Mouse (Mus musculus): ENCODE results near the gene Zfp771. TPM values are rescaled to one million over a fixed set of nuclear protein-coding genes. Genes with fewer than 3 reads are reported as not detected.

Zfp771 gene
- polyA plus RNA-seq (2012; rRNA removed), result 290 and 471 TPM in 2 replicates

DNA sequence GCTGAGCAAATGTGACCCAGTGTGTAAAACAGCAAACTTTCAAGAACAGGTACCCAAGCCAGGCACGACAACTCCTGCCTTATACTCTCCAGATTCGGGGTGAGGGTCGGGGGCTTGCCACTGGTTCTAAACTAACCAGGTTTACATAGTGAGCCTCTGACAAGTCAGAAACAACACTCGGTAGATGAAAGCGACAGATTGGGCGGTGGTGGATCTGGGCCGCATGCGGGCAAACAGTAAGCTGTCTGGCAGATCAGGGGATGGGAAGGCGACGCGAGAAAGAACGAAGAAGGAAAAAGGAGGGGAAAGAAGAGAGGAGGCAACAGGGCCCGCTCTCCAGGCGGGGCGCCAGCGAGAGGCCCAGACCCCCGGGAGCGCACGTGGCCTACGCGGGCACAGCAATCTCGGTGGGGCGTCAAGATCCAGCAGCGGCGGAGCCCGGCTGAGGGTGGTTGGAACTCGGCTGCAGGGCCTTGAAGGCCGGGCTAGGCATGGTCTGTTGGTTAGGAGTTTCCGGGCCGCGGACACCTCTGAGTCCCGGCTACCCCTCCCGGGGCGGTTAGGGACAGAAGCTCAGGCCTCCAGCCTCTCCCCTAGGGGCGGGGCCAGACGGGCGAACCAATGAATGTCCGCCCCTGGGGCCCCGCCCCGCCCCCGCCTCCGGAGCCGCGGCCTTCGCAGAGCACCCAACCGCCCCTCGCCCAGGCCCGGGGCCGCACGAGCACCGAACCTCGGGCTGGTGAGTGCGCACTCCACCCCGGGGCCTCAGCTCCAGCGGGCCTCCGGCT is at the start of gene Zfp771:
Gene Zfp771, plus strand, starts transcription at position 405 of the 788 bp plus-strand sequence.

DNA sequence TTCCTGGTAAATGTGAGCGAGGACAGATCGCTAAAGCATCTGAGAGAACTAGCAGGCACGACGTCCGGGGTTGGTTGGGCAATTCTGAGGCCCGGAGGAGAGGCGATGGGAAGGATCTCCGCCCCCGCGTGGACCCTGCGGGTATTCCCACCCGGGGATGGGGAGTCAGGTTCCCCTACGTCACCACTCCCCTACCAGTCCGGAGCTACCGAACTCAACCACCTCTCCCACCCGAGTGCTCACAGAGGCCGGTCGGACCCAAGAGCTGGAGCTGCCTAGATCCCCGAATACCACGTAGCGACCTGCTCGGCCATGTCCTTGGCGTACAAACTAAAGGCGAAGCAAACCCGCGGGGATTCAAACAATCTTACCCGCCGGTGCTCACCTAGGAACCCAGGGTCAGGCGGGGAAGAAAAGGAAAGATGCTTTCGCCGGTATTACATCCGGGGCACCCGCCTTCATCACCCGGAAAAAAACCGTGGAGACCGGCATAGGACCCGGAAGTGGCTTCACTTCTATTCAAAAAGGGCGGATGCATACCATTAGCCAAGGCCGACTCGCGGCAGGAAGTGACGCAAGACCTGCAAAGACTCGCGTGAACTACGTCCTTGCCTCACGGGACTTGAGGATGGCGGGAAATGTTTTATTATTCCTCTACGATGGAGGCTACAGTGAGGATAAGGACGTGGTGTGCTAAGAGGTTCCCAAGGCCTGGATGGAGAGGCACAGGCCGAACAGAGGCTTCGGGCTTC is 48.4 kb upstream of the Zfp771 start, which contains the start of gene Cd2bp2:
Gene Cd2bp2, minus strand, starts transcription at position 507 of the 752 bp plus-strand sequence.

DNA sequence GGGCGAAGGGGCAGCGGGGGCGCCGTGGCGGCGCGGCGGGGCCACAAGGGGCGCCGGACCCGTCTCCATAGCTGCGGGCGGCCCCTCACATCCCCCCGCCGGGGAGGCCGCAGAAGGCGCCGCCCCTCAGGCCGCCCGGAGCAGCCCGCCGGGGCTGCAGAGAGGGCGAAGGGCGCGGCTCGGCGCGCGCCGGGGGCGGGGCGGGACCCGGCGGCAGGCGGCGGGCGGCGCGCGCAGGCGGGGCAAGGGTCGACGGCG is 35.9 kb upstream of the Zfp771 start, which contains the start of gene Tbc1d10b:
Gene Tbc1d10b, minus strand, starts transcription at position 174 of the 258 bp plus-strand sequence.

DNA sequence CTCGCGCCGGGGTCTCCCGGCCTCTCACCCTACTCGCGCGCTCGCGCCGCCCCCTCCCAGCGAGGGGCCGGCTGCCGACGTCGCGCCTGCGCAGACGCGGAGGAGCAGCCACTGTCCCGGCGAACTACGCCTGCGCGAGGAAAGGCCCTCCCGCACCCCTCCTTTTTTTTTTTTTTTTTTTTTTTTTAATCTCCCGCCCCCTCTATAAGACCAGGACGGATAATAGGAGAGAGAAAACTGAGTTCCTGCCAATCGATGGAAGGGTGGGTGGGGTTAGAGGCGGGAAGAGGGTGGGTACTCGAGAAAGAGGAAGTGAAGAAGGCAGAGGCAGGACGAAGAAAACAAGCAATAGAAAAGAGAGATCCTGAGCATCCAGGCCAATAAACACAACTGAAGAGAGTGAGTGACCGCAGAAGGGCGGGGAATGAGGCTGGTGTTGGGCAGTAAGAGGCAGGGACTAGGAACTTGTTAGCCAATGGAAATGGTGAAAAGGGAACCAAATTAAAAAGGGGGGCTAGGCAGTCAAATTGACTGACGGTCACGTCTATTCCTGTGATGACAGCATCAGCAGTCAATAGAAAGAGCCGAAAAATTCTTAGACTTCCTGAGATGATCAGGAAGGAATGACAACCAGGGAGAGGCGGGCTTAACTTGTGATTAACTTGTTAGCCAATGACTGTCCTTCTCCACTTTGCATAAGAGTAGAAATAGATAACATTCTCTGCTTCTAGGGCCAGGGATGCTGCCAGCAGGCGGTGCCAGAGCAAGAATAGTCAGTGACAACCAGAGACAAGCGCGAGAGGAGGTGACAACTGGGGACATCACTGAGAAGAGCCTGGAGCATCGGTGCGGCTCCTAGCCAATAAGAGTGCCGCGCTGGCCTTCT is 35.3 kb upstream of the Zfp771 start, which contains the start of gene Mylpf:
Gene Mylpf, plus strand, starts transcription at position 338 of the 886 bp plus-strand sequence.

DNA sequence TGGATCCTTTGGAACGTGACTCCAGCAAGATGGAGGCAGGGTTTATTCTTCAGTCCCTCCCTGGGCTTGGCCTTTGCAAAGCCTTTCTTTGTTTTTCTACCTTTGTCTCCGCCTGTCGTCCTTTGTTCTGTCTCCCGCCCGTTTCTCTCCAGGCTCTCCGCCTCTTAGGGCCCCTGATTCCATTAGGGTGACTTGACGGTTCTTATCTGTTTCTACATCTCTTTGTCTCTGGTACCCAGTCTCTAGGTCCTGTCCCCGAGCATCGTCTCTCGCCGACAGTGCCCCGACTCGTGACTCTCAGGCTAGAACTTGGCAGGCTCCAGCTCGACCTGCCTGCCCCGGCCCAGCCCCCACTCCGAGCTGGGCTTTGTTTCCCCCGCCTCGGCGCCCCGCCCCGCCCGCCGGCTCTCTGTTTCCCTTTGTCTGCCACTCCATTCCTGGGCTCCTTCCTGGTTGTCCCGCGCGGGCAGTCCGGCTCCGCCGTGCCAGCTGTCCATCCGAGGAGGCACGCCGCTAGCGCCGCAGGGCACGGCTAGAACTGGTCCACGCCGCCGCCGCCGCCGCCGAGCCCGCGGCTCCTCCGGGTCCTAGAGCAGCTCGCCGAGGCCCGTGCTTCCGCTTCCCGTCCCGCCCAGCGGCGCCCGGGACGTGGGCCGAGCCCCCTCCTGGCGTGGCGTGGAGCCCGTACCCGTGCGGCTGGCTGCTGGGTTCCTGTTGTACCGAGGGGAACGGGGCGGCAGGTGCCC is 11.3 kb upstream of the Zfp771 start, which contains the start of the genes Zfp553 and Sept1:
Gene Zfp553, plus strand, starts transcription at position 440 of the 746 bp plus-strand sequence.
Gene Sept1, minus strand, starts transcription at position 509 of the 746 bp plus-strand sequence.

DNA sequence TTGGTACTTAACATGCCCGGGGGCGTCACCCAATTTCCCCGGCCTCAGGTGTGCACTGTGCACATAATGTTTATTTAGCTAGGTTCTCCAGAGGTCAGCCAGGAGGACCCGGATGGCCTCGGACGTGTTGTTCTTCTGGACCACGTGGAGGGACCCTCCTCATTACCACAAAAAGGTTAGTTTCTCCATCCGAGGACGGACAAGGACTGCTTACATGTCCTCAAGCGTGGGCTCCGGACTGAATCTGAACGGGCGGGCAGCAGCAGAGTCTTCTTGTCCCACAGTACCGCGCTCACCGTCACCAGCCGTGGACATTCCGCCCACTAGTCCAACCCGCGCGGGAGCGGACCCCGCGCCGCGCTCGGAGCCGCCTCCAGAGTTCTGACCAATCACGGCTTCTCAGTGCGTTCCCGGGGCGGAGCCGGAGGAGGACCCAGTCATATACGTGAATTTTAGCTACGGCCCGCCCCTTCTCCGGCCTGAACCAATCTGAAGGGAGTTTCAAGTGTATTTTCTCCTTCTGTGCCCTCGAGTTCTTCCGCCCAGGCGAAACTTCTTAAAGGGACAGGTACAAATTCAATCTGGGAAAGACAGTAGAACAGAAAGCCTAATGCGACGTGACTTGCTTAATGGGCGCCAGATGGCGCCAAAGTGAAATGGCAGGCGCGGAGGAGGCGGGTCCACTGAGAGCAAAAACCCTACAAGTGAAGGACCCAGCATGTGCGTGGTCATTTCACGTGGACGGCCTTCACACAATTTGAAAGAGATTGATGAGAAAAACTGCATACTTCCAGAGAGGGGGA is 16.4 kb downstream of the Zfp771 start, which contains the start of gene Dctpp1:
Gene Dctpp1, minus strand, starts transcription at position 401 of the 803 bp plus-strand sequence.

DNA sequence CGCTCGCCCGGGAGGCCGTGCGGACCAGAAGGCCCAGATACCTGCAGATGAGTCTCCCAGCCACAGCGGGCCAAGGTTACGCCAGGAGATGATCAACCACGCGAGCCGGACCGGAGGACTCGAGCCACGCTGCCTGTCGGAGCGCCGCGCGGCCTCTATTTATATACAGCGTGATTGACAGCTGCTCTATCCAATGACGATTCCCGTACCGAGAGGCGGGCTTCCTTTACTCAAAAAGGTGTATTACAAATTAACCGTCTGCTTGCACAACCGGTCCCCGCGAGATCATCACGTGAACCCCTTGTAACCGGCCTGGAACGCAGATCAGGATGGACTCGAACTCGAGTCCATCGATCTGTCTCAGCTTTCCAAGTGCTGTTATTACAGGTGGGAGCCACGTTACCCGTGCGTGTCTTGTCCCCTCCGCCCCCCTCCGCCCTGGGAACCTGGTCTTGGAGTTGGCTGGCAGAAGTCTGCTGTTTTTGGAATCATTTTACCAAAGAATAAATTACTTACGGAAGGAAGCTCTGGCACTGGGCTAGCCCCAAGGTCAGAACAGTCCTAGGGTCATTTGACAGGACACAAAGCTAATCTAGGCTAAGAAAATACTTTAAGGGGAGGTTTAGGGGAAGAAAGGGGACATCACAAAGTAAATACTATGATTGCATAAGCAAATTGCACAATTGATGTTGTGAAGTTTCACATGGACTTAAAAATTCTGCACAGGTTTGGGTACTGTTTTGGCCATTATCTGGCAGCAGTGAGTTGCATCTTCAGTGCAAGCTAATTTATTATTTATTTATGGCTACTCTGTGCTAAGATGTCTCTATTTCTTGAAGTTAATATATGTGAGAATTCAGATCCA is 30.1 kb downstream of the Zfp771 start, which contains the start of gene Sephs2:
Gene Sephs2, minus strand, starts transcription at position 131 of the 865 bp plus-strand sequence.

DNA sequence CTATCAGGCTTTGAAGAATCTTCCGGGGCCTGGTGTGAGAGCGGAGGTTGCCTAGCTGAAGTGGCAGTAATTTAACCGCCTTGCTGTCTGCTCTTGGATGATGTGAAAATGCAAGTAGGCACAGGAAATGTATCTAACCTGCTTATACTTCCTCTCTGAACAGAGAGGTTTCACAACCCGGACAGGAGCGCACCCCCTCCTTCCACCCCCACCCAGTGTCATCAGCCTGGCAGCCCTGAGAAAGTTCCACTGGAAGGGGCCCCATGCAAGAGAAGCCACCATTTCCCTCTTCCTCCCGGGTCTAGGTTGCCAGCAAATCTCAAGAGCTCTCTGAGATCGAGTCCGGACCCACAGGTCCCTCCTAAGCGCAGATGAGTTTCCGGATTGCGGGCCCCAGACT is 52.0 kb downstream of the Zfp771 start, which contains the start of gene Itgal:
Gene Itgal, plus strand, starts transcription at position 163 of the 400 bp plus-strand sequence.

Other genes with a start within 250 kb of the Zfp771 start
- gene Mvp, start 229.7 kb upstream of the Zfp771 start, polyA plus RNA-seq (2012; rRNA removed), result 82.1 and 99.8 TPM in 2 replicates
- 2.2 and 4.7 TPM in 2 replicates for gene Pagr1b, start 227.8 kb upstream of the Zfp771 start, polyA plus RNA-seq (2012; rRNA removed)
- 1.3 and 3.5 TPM in 2 replicates for gene Pagr1a, start 226.9 kb upstream of the Zfp771 start, polyA plus RNA-seq (2012; rRNA removed)
- gene Gm42742, start 223.2 kb upstream of the Zfp771 start, polyA plus RNA-seq (2012; rRNA removed), result 60.7 and 61.9 TPM in 2 replicates
- 20.6 and 34.9 TPM in 2 replicates for gene Prrt2, start 223.1 kb upstream of the Zfp771 start, polyA plus RNA-seq (2012; rRNA removed)
- gene Maz, start 217.2 kb upstream of the Zfp771 start, polyA plus RNA-seq (2012; rRNA removed), result 393 and 433 TPM in 2 replicates
- gene Kif22, start 201.8 kb upstream of the Zfp771 start, polyA plus RNA-seq (2012; rRNA removed), result 6.5 and 11.3 TPM in 2 replicates
- gene Zg16, start 156.9 kb upstream of the Zfp771 start, polyA plus RNA-seq (2012; rRNA removed), result 4.6 and 8.5 TPM in 2 replicates
- 31.3 and 37.2 TPM in 2 replicates for gene AI467606, start 152.9 kb upstream of the Zfp771 start, polyA plus RNA-seq (2012; rRNA removed)
- 2.5 and 3.0 TPM in 2 replicates for gene Qprt, start 122.0 kb upstream of the Zfp771 start, polyA plus RNA-seq (2012; rRNA removed)
- gene Spn, start 106.5 kb upstream of the Zfp771 start, polyA plus RNA-seq (2012; rRNA removed), result 2.0 and 2.2 TPM in 2 replicates
- 22.5 and 27.3 TPM in 2 replicates for gene Cd2bp2, start 48.2 kb upstream of the Zfp771 start, polyA plus RNA-seq (2012; rRNA removed)
- 37.8 and 46.0 TPM in 2 replicates for gene Tbc1d10b, start 35.8 kb upstream of the Zfp771 start, polyA plus RNA-seq (2012; rRNA removed)
- 0.89 and 1.2 TPM in 2 replicates for gene Mylpf, start 35.4 kb upstream of the Zfp771 start, polyA plus RNA-seq (2012; rRNA removed)
- 30.4 and 32.0 TPM in 2 replicates for gene Zfp553, start 11.2 kb upstream of the Zfp771 start, polyA plus RNA-seq (2012; rRNA removed)
- 13.9 and 22.8 TPM in 2 replicates for gene Sept1, start 11.1 kb upstream of the Zfp771 start, polyA plus RNA-seq (2012; rRNA removed)
- gene Dctpp1, start 16.4 kb downstream of the Zfp771 start, polyA plus RNA-seq (2012; rRNA removed), result 82.3 and 102 TPM in 2 replicates
- gene Sephs2, start 29.8 kb downstream of the Zfp771 start, polyA plus RNA-seq (2012; rRNA removed), result 19.5 and 24.6 TPM in 2 replicates
- gene Itgal, start 52.0 kb downstream of the Zfp771 start, polyA plus RNA-seq (2012; rRNA removed), result 4.3 and 4.5 TPM in 2 replicates
- gene Zfp768, start 101.3 kb downstream of the Zfp771 start, polyA plus RNA-seq (2012; rRNA removed), result 48.6 and 54.8 TPM in 2 replicates
- 9.1 and 10.7 TPM in 2 replicates for gene Zfp747, start 131.8 kb downstream of the Zfp771 start, polyA plus RNA-seq (2012; rRNA removed)
- gene 9130019O22Rik, start 142.9 kb downstream of the Zfp771 start, polyA plus RNA-seq (2012; rRNA removed), result 4.5 and 4.6 TPM in 2 replicates
- gene E430018J23Rik, start 149.4 kb downstream of the Zfp771 start, polyA plus RNA-seq (2012; rRNA removed), result 7.9 and 11.6 TPM in 2 replicates
- gene Zfp764, start 162.5 kb downstream of the Zfp771 start, polyA plus RNA-seq (2012; rRNA removed), result 7.0 and 8.5 TPM in 2 replicates
- gene Zfp688, start 177.8 kb downstream of the Zfp771 start, polyA plus RNA-seq (2012; rRNA removed), result 34.3 and 36.2 TPM in 2 replicates
- 8.0 and 9.3 TPM in 2 replicates for gene Zfp689, start 204.9 kb downstream of the Zfp771 start, polyA plus RNA-seq (2012; rRNA removed)
- 62.6 and 76.9 TPM in 2 replicates for gene Prr14, start 215.3 kb downstream of the Zfp771 start, polyA plus RNA-seq (2012; rRNA removed)
- 21.3 and 27.7 TPM in 2 replicates for gene Fbrs, start 234.9 kb downstream of the Zfp771 start, polyA plus RNA-seq (2012; rRNA removed)

Measured in ovary, adult 2 months (tissue).